Mouse (Mus musculus): ENCODE measurements around the gene Ankrd11.

- TF ChIP-seq POLR2A (IDR thresholded peaks at IDR 0.05; ENCODE audit: borderline replicate concordance, low read depth, low read length): no peak
- no peak for TF ChIP-seq CTCF (IDR thresholded peaks at IDR 0.05; ENCODE audit: low read depth, low read length)
Observed at GRCm38 (mm10) chr8:122945775-122946174, 96.3 kb downstream of the Ankrd11 start.
